Mouse (Mus musculus) adrenal gland, postnatal 14 days (tissue): ENCODE results near the gene Tecpr1. TPM values are rescaled to one million over a fixed set of nuclear protein-coding genes. Genes with fewer than 3 reads are reported as not detected.

ENCODE experiments used
- DNase-seq: peaks from one replicate; pipeline ENCODE4 v3.0.0; 2021; ENCODE audit warnings: mixed read lengths
- total RNA-seq: library from RNA; stranded (reverse); gene quantifications from 2 replicates; pipeline ENCODE4 v1.2.3, GENCODE M21; 2021

Gene Tecpr1
- total RNA-seq, 1 experiment from 2014 or later = 79.1 TPM

DNA sequence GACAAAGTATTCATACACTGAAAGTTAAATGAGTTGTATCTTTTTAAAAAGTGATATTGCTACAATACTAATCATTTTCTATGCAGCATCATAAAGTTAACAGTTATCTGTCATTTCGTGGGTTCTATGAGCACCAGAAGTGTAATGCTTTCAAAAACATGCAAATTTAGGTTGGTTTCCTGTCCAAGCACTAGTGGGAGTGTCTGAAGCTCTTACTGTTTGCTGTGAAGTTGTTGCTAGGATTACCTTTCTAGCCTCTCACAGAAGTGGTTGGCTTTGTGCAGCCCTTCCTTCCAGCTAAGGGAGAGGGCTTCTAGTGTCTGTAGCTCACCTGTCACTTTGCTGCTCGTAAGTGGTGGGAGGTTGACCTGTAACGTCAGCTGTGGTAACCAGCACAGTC lies 57.7 kb downstream of the Tecpr1 start:
- no peak for DNase-seq

DNA sequence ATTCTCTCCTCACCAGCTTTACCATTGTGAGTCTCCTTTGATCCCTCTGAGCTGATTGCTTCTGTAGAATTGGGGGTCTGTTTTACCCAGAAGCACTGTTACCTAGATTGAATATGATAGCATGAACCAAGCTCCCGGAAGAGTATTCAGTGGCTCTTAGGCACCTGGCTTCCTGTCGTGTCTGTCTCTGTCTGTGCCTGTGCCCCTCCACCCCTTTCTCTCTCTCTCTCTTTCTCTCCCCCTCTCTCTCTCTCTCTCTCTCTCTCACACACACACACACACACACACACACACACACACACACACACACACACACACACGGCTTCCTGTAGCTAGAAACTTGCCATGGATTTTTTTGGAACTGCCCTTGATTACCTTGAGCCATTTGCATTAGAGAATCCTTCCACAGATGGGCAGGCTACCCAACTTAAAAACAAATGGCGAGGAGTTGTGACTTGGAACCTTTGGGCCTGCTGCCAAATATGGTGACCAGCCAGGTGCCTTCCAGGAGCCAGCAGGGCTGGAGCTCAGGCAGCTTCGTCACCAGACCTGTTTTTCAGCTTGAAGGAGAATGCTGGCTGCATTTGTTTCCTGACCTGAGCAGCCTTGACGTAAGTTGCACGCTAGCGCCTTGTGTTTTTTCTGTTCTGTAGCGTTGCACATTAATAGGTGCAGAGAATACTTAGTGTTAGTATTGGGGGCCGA lies 60.5 kb downstream of the Tecpr1 start:
- DNase-seq = peak; percentile 41

DNA sequence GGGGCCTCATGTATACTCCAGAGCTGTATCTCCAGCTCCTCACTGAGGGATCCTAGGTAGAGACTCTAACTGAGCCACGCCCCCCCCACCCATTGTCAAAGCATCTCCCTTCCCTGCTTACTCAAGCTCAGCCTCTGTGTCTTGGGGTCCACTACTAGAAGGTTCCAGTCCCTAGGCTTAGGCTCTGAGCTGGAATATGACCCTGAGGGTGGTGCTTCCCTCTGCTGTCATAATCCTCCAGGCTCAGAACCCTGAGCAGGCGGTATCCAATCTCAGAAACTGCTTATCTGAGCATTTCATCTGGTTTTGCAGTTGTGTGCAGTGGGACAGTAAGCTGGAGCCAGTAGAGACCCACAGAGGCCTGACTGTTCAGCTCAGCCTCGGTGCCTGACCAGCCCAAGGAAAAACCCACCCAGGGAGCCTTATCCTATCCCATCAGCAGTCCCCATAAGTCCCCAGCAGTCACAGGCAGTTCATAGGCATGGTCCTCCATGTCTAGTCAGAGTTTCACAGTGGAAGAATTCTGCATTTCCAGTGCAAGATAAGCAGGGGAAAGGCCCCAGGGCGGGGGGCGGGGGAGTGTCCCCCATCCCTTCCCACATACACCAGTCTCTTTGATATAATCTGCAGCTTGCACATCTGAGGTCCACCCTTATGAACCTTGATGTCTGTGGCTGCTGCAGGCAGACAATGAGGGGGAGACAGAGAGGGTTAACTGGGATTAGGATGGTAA lies 61.2 kb downstream of the Tecpr1 start:
- no peak for DNase-seq

DNA sequence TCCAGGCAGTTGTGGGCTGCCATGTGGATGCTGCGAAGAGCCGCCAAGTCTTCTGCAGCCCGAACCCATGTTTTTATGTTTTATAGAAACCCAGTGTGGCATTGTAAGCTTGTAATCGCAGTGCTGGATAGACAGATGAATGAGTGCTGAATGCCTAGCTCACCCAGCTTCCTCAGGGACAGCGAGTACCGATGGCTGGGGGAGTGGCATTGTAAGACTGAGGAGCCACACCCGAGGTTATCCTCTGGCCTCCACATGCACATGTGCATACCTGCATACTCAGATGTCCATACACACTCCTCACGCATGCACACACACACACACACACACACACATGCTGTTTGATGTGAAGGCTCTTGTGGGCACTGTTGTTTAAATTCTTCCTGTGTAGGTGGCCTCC lies 64.3 kb downstream of the Tecpr1 start:
- DNase-seq = no peak

DNA sequence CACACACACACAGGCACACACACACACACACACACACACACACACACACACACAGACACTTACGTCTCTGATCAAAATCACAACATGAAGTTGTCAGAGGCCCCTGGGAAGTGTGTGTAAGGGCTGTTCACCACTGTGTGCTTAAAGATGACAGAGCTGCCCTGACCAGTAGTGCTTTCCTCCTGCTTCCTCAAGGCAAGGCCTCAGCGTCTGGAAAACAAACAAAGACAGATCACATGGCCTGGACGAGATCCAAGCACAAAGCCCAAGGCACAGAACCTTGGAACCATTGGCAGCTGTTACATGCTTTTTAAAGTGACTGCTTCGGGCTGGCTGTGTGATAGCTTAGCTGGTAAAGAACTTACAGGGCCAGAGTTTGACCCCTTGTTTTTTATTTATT lies 64.8 kb downstream of the Tecpr1 start:
- DNase-seq = peak; percentile 90

DNA sequence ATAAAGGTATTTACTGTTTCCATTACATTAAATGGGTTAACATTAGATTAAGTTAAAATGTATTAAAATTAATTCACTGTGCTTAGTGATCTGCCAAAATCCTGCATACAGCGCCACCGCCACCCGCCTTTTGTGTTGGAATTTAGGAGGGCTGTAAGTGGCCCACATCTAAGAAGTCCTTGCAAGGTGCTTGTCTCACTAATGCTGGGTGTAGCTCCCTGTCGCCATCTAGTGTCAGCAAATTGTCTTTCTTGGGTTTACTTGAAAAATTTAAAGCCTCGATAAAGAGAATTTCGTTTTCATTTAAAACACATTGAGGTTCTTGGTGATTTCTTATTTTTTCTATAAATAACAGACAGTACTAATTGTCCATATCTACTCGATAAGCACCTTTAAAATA lies 68.9 kb downstream of the Tecpr1 start:
- DNase-seq = peak; percentile 78

DNA sequence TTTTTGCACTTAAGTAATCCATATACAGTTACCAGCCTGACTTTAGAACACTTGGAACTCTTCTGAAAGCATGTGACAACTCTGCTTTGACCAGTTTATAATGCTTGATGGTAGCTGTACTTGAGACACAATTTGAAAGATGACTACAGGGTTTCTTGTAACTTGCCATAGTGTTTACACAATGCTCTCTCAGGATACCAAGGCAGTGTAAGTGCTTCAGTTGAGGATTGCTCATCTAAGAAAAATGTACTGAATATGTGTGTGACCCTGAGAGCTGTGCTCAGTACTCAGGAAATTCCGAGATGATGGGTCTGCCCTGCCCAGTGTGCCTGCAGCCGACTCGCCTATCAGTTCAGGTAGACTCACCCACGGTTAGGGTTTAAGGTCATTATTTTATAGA lies 72.1 kb downstream of the Tecpr1 start:
- no peak for DNase-seq

DNA sequence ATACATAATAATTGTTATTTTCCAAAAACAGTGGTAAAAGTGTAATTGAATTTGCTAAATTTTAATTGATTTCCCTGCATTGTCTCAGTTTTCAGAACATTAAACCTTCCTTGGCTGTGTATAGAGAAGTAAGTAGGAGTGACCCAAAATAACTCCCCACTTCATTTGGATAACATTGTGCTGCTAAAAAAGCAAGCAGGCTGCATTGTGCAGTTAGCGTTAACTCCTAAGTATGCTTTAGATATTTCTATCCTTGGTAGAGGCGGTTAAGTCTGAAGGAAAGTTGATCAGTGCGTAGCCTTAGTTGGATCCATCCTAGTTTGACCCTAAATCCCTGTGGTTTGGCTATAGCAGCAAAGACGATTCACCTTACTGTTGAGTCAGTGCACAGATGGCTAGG lies 73.9 kb downstream of the Tecpr1 start:
- no peak for DNase-seq

DNA sequence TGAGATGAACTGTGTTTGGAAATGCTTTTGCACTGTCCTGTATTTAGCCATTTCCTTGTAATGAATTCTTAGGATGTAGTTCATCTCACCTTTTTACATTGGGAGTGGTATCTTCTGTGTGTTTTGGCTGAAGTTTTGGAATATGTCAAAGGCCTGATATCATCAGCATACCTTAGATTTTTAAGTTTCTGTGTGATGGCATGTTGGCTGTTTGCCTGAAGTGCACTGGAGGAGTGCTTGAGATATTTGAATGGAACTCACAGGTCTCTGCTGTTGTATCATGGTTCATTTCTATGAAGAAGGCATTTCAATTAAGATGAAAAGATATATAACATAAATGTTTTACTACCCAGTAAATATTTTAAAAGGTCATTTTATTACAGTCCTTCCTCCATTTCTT lies 76.5 kb downstream of the Tecpr1 start:
- no peak for DNase-seq

Other genes with a start within 250 kb of the Tecpr1 start
- gene Ccz1, start 208.7 kb downstream of the Tecpr1 start, total RNA-seq = 47.6 and 59.7 TPM in 2 replicates
- not detected in 2 replicates for gene Ocm, start 196.9 kb downstream of the Tecpr1 start, total RNA-seq
- 26.2 and 28.0 TPM in 2 replicates for gene Lmtk2, start 123.2 kb downstream of the Tecpr1 start, total RNA-seq
- 0.63 and 1.1 TPM in 2 replicates for gene Bhlha15, start 33.3 kb downstream of the Tecpr1 start, total RNA-seq
- 123 and 128 TPM in 2 replicates for gene Bri3, start 20.8 kb upstream of the Tecpr1 start, total RNA-seq
- gene Baiap2l1, start 134.5 kb upstream of the Tecpr1 start, total RNA-seq = 6.2 and 8.2 TPM in 2 replicates